Mouse (Mus musculus) ES-Bruce4 (cell line): Measurements from ENCODE around the gene Flot2.

Experiments used
- CTCF ChIP-seq: IDR thresholded peaks from one replicate; pipeline ENCODE4 v1.8.1; 2011; ENCODE audit warnings: low read depth, low read length
- POLR2A ChIP-seq: IDR thresholded peaks from one replicate; pipeline ENCODE4 v1.8.1; 2011; ENCODE audit warnings: low read length; ENCODE audit not compliant: insufficient read depth

DNA sequence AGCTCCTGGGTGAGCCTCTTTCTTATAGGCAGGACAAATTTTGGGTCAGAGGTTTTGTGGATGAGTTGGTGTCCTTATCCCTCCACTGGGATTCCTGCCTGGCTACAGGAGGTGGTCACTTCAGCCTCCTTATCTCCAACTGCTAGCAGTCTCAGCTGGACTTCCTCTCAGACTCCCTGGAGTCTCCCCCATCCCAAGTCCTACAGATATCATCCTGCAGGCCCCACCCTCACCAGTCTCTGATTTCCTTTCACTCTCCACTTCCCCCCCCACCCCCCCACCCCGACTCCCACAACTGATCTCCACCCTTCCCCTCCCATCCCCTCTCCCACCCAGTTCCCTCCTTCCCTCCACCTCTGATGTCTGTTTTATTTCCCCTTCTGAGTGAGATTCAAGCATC is 45.9 kb downstream of the Flot2 start:
- TF ChIP-seq CTCF, result no peak
- TF ChIP-seq POLR2A, result no peak
